Mouse (Mus musculus) intestine, embryonic 16.5 days (tissue): ENCODE measurements at regions not wholly inside any gene's neighbourhood (a gene's known extent, or its start where the extent isn't known, plus 50 kb on each side); places are given as distances from the start of the nearest gene placed in this dataset.

Experiments used
- ATAC-seq: fragments of 200-750 bp; cut with Nextera tagmentation; 2 replicates; pipeline ENCODE4 v1.8.0; 2017; ENCODE audit warnings: moderate TSS enrichment, moderate library complexity
- H3K27ac ChIP-seq: fragments of 300-500 bp; sonication (generic); 2 replicates; pipeline ENCODE4 v1.5.1; 2014; ENCODE audit warnings: mild to moderate bottlenecking, low read length
- H3K27me3 ChIP-seq: fragments of 300-500 bp; sonication (generic); replicated peaks from 2 replicates; pipeline ENCODE4 v1.6.1; 2014; ENCODE audit warnings: low read length, control low read depth, mixed read lengths; ENCODE audit not compliant: control insufficient read depth, insufficient read depth
- H3K36me3 ChIP-seq: fragments of 300-500 bp; sonication (generic); 2 replicates; pipeline ENCODE4 v1.6.1; 2014; ENCODE audit warnings: low read length, control low read depth; ENCODE audit not compliant: control insufficient read depth, insufficient read depth
- H3K4me1 ChIP-seq: fragments of 300-500 bp; sonication (generic); 2 replicates; pipeline ENCODE4 v1.6.1; 2014; ENCODE audit warnings: low read length, control low read depth, mixed read lengths; ENCODE audit not compliant: control insufficient read depth, insufficient read depth
- H3K4me2 ChIP-seq: fragments of 300-500 bp; sonication (generic); 2 replicates; pipeline ENCODE4 v1.6.1; 2014; ENCODE audit warnings: low read depth, low read length, control low read depth
- H3K4me3 ChIP-seq: fragments of 300-500 bp; sonication (generic); 2 replicates; pipeline ENCODE4 v1.5.1; 2014; ENCODE audit warnings: mild to moderate bottlenecking, low read length
- H3K9ac ChIP-seq: fragments of 300-500 bp; sonication (generic); 2 replicates; pipeline ENCODE4 v1.6.1; 2014; ENCODE audit warnings: low read depth, low read length
- H3K9me3 ChIP-seq: fragments of 300-500 bp; sonication (generic); 2 replicates; pipeline ENCODE4 v1.6.1; 2016; ENCODE audit warnings: low read length, control low read depth; ENCODE audit not compliant: control insufficient read depth
- WGBS: fragments of 180-500 bp; shearing (Covaris S2); extraction: QIAGEN DNeasy Blood & Tissue Kit; methylation state at CpG from one replicate; pipeline ENCODE4 v1.1.7; 2014; 5-methylcytosine and 5-hydroxymethylcytosine counted together

- H3K4me1 ChIP-seq = no peaks in the 10 kb centered on the region
- peak; percentile 87 for ATAC-seq
- H3K9me3 ChIP-seq = no peaks in the 10 kb centered on the region
- H3K4me3 ChIP-seq = peak overlapping the region; percentile 44
- 10% methylated on average over 22 of the region's 22 CpGs for WGBS
- H3K27ac ChIP-seq = no peak overlapping the region
- H3K36me3 ChIP-seq = no peaks in the 10 kb centered on the region
- H3K9ac ChIP-seq = no peak overlapping the region
- no peaks in the 10 kb centered on the region; the same call in 1 of the 2 replicates for H3K27me3 ChIP-seq
- peak overlapping the region; percentile 48 for H3K4me2 ChIP-seq
Observed at GRCm38 (mm10) chr15:96170986-96171769, 116.1 kb upstream of the Arid2 start.

GRCm38 (mm10) chr15:96177911-96178310 lies 109.4 kb upstream of the Arid2 start:
- 75% methylated on average over 9 of the region's 9 CpGs for WGBS
- Histone ChIP-seq H3K9me3 (no peaks in the 10 kb centered on the region), H3K27ac (no peak overlapping the region), H3K36me3 (no peaks in the 10 kb centered on the region), H3K4me3 (no peak overlapping the region), H3K4me2 (no peak overlapping the region), H3K4me1 (no peaks in the 10 kb centered on the region), H3K9ac (no peak overlapping the region), H3K27me3 (no peaks in the 10 kb centered on the region)
- no peak for ATAC-seq

GRCm38 (mm10) chr15:96178374-96179109 lies 108.8 kb upstream of the Arid2 start:
- Histone ChIP-seq H3K9me3 (no peaks in the 10 kb centered on the region), H3K9ac (no peak overlapping the region), H3K4me2 (no peak overlapping the region), H3K27me3 (no peaks in the 10 kb centered on the region), H3K4me1 (no peaks in the 10 kb centered on the region), H3K27ac (no peak overlapping the region), H3K4me3 (no peak overlapping the region), H3K36me3 (no peaks in the 10 kb centered on the region)
- no peak for ATAC-seq
- 81% methylated on average over 8 of the region's 8 CpGs for WGBS

- Histone ChIP-seq H3K9ac (no peak overlapping the region), H3K4me2 (no peak overlapping the region), H3K36me3 (no peaks in the 10 kb centered on the region), H3K4me1 (no peaks in the 10 kb centered on the region), H3K9me3 (no peaks in the 10 kb centered on the region), H3K27ac (no peak overlapping the region), H3K27me3 (no peaks in the 10 kb centered on the region), H3K4me3 (no peak overlapping the region)
- no peak for ATAC-seq
- WGBS = 88% methylated on average over 5 of the region's 5 CpGs
Observed at GRCm38 (mm10) chr15:96179511-96179910, 107.8 kb upstream of the Arid2 start.

GRCm38 (mm10) chr15:96180036-96180435 lies 107.3 kb upstream of the Arid2 start:
- 82% methylated on average over 5 of the region's 5 CpGs for WGBS
- no peaks in the 10 kb centered on the region for H3K27me3 ChIP-seq
- no peak for ATAC-seq

GRCm38 (mm10) chr15:96180977-96181376 lies 106.3 kb upstream of the Arid2 start:
- Histone ChIP-seq H3K9ac (no peak overlapping the region), H3K4me1 (no peaks in the 10 kb centered on the region), H3K36me3 (no peaks in the 10 kb centered on the region), H3K27ac (no peak overlapping the region), H3K27me3 (no peaks in the 10 kb centered on the region), H3K4me2 (no peak overlapping the region), H3K9me3 (no peaks in the 10 kb centered on the region), H3K4me3 (no peak overlapping the region)
- 85% methylated on average over 8 of the region's 8 CpGs for WGBS
- no peak for ATAC-seq

More at GRCm38 (mm10) chr15:96180036-96180435, 107.3 kb upstream of the Arid2 start:
- Histone ChIP-seq H3K36me3 (no peaks in the 10 kb centered on the region), H3K4me1 (no peaks in the 10 kb centered on the region), H3K4me2 (no peak overlapping the region), H3K9me3 (no peaks in the 10 kb centered on the region), H3K9ac (no peak overlapping the region), H3K4me3 (no peak overlapping the region), H3K27ac (no peak overlapping the region)

GRCm38 (mm10) chr15:96182313-96182712 lies 105.0 kb upstream of the Arid2 start:
- 81% methylated on average over 5 of the region's 5 CpGs for WGBS
- Histone ChIP-seq H3K4me3 (no peak overlapping the region), H3K27ac (no peak overlapping the region), H3K9me3 (no peaks in the 10 kb centered on the region), H3K9ac (no peak overlapping the region), H3K36me3 (no peaks in the 10 kb centered on the region), H3K4me2 (no peak overlapping the region), H3K27me3 (no peaks in the 10 kb centered on the region), H3K4me1 (no peaks in the 10 kb centered on the region)
- ATAC-seq = no peak

GRCm38 (mm10) chr15:96183069-96183468 lies 104.2 kb upstream of the Arid2 start:
- no peaks in the 10 kb centered on the region for H3K27me3 ChIP-seq
- WGBS = 74% methylated on average over 4 of the region's 6 CpGs
- H3K9me3 ChIP-seq = no peaks in the 10 kb centered on the region
- no peak for ATAC-seq
- no peak overlapping the region for H3K4me2 ChIP-seq
- no peak overlapping the region for H3K27ac ChIP-seq
- H3K4me3 ChIP-seq = no peak overlapping the region
- no peaks in the 10 kb centered on the region for H3K4me1 ChIP-seq
- H3K9ac ChIP-seq = no peak overlapping the region
- no peaks in the 10 kb centered on the region for H3K36me3 ChIP-seq

- Histone ChIP-seq H3K4me3 (no peak overlapping the region), H3K27me3 (no peaks in the 10 kb centered on the region), H3K9ac (no peak overlapping the region), H3K36me3 (no peaks in the 10 kb centered on the region), H3K9me3 (no peaks in the 10 kb centered on the region), H3K4me1 (no peaks in the 10 kb centered on the region), H3K27ac (no peak overlapping the region), H3K4me2 (no peak overlapping the region)
- no peak for ATAC-seq
- WGBS = 71% methylated on average over 8 of the region's 8 CpGs
Observed at GRCm38 (mm10) chr15:96184666-96185065, 102.7 kb upstream of the Arid2 start.
